Mouse (Mus musculus): ENCODE data around the gene Csk.

GRCm38 (mm10) chr9:57594174-57594509, 59.3 kb downstream of the Csk start:
- no peak for TF ChIP-seq POLR2A (IDR thresholded peaks at IDR 0.05; ENCODE audit: extremely low read depth, insufficient read depth, low read length)
- no peak for TF ChIP-seq CTCF (IDR thresholded peaks at IDR 0.05; ENCODE audit: extremely low read depth, insufficient read depth, low read length)
